Mouse (Mus musculus): ENCODE measurements around the gene Efnb1.

- TF ChIP-seq EP300 (IDR thresholded peaks at IDR 0.05; ENCODE audit: low read depth) (no peak), CTCF (IDR thresholded peaks at IDR 0.05; ENCODE audit: low read depth) (no peak)
These were observed 16.4 kb upstream of the Efnb1 start for GRCm38 (mm10) chrX:99119510-99119909.
